Mouse (Mus musculus) brain, embryonic 14.5 days (tissue): ENCODE data around the gene Tex38.

Experiments
- CTCF ChIP-seq: fragments of 200-500 bp; IDR thresholded peaks from 2 replicates; pipeline ENCODE4 v1.5.1; 2012; ENCODE audit warnings: inconsistent platforms, mild to moderate bottlenecking, moderate library complexity, borderline replicate concordance; ENCODE audit not compliant: insufficient read depth, insufficient read length; ENCODE audit errors: extremely low read depth
- POLR2A ChIP-seq: fragments of 200-500 bp; IDR thresholded peaks from 2 replicates; pipeline ENCODE4 v1.6.1; 2012; ENCODE audit warnings: mild to moderate bottlenecking, inconsistent platforms, borderline replicate concordance; ENCODE audit not compliant: poor library complexity, insufficient read depth, insufficient read length, severe bottlenecking; ENCODE audit errors: extremely low read depth

- TF ChIP-seq CTCF, result no peak
- TF ChIP-seq POLR2A, result no peak
These were observed 19.6 kb downstream of the Tex38 start for GRCm38 (mm10) chr4:115761206-115761605.
